Mouse (Mus musculus) common myeloid progenitor, adult 5-6 weeks (primary cell): ENCODE measurements around the gene Tada3. TPM values are rescaled to one million over a fixed set of nuclear protein-coding genes. Genes with fewer than 3 reads are reported as not detected.

Experiments used
- ATAC-seq: replicated peaks from 2 replicates; pipeline ENCODE4 v1.8.0; 2016; ENCODE audit warnings: low read depth, mild to moderate bottlenecking, moderate TSS enrichment, inconsistent platforms; ENCODE audit not compliant: poor library complexity, severe bottlenecking
- total RNA-seq: library from RNA; stranded (forward); fragments of 200-1000, 187-1606 nt; gene quantifications from 2 replicates; pipeline ENCODE4 v1.2.3, GENCODE M21; 2017

Gene Tada3
- total RNA-seq = 20.7 and 33.1 TPM in 2 replicates

- peak; percentile 75 for ATAC-seq
Observed at GRCm38 (mm10) chr6:113377496-113378385, at the start of gene Tada3, which contains the start of gene Arpc4. Gene Tada3, minus strand, starts transcription at chr6:113377883. Gene Arpc4, plus strand, starts transcription at chr6:113378115.

GRCm38 (mm10) chr6:113427397-113427796 is 49.7 kb upstream of the Tada3 start:
- peak; percentile 83 for ATAC-seq

- ATAC-seq = no peak
Observed at GRCm38 (mm10) chr6:113426696-113427095, 49.0 kb upstream of the Tada3 start.

- no peak for ATAC-seq
Observed at GRCm38 (mm10) chr6:113424187-113424586, 46.5 kb upstream of the Tada3 start.

- no peak for ATAC-seq
Observed at GRCm38 (mm10) chr6:113423000-113423399, 45.3 kb upstream of the Tada3 start.

GRCm38 (mm10) chr6:113419199-113419587 is 41.5 kb upstream of the Tada3 start, which contains the start of gene Rpusd3:
Gene Rpusd3, minus strand, starts transcription at chr6:113419340.
- ATAC-seq = peak; percentile 99

- ATAC-seq = peak; percentile 26
Observed at GRCm38 (mm10) chr6:113418441-113419198, 40.9 kb upstream of the Tada3 start.

- no peak for ATAC-seq
Observed at GRCm38 (mm10) chr6:113416416-113416815, 38.7 kb upstream of the Tada3 start.

GRCm38 (mm10) chr6:113410001-113410400 is 32.3 kb upstream of the Tada3 start:
- ATAC-seq = no peak

- ATAC-seq = no peak
Observed at GRCm38 (mm10) chr6:113406683-113407082, 29.0 kb upstream of the Tada3 start.

GRCm38 (mm10) chr6:113405483-113405882 is 27.8 kb upstream of the Tada3 start:
- no peak for ATAC-seq

- ATAC-seq = no peak
Observed at GRCm38 (mm10) chr6:113404649-113405448, 27.2 kb upstream of the Tada3 start.

- no peak for ATAC-seq
Observed at GRCm38 (mm10) chr6:113402094-113402493, 24.4 kb upstream of the Tada3 start.

GRCm38 (mm10) chr6:113396270-113397030 is 18.8 kb upstream of the Tada3 start:
- ATAC-seq = no peak

GRCm38 (mm10) chr6:113395501-113395900 is 17.8 kb upstream of the Tada3 start:
- no peak for ATAC-seq

- ATAC-seq = no peak
Observed at GRCm38 (mm10) chr6:113394811-113395210, 17.1 kb upstream of the Tada3 start.

GRCm38 (mm10) chr6:113393951-113394350 is 16.3 kb upstream of the Tada3 start:
- ATAC-seq = no peak

- peak; percentile 72 for ATAC-seq
Observed at GRCm38 (mm10) chr6:113392387-113393071, 14.8 kb upstream of the Tada3 start.

- ATAC-seq = no peak; the same call in 1 of the 2 replicates
Observed at GRCm38 (mm10) chr6:113392015-113392386, 14.3 kb upstream of the Tada3 start.
